Mouse (Mus musculus): Measurements from ENCODE around the gene Agfg2. TPM values are rescaled to one million over a fixed set of nuclear protein-coding genes. Genes with fewer than 3 reads are reported as not detected.
"Not testable (repeated sequence)": the region's sequence is repeated elsewhere in the genome, so short reads cannot be mapped to it uniquely, and the experiment has no call there.

The Agfg2 gene
- 21.7 and 22.2 TPM in 2 replicates for polyA plus RNA-seq (2016; fragmentation: Nextera tagmentation; extraction: Ambion mirVana)

- Histone ChIP-seq H3K27me3 (no peaks in the 10 kb centered on the region), H3K36me3 (no peaks in the 10 kb centered on the region), H3K27ac (peak within 1 kb of the TSS; percentile 75), H3K4me1 (peaks cover 20% of the 10 kb centered on the region), H3K9ac (peak within 1 kb of the TSS; percentile 73), H3K4me2 (replicated peaks) (peak within 1 kb of the TSS; percentile 98), H3K4me3 (peak within 1 kb of the TSS; percentile 76), H3K9me3 (no peaks in the 10 kb centered on the region)
- peak; percentile 97 for ATAC-seq (ENCODE audit: insufficient number of reproducible peaks, insufficient read depth, low FRiP score, low TSS enrichment)
- WGBS, result under 1% methylated on average over 62 of the region's 62 CpGs
Observed at GRCm38 (mm10) chr5:137684294-137685123, at the start of gene Agfg2. TSS of gene Agfg2 (minus strand) at chr5:137684726.

DNA sequence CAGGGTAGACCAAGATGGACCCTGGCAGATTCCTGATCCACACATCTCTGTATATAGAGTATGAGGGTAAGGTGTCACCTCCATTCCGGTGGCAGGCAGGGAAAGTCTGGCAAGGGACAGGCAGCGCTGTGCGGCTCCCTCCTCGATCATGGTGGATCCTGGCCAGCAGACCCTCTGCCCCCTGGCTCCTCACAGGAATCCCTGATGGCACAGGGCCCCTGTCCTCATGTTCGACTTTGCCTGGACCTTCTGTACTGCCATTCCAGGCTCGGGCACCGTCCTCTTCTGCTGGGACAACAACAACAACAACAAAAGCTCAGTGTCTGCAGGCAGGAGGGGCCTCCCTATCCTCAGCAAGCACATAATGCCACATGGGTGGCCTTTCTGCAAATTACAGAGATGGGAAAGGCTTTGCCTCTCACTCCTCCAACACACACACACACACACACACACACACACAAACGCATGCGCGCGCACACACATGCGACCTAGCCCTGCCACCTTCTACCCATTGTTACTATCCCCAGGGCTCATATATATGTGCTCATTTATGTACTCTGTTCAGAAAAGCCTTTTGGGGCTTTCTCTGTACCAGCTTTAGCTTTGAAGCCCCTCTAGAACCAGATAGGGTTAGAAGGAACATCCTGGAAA is 49.2 kb upstream of the Agfg2 start:
- peaks cover 67% of the 10 kb centered on the region for H3K36me3 ChIP-seq
- H3K27me3 ChIP-seq, result no peaks in the 10 kb centered on the region
- WGBS, result 78% methylated on average over 12 of the region's 12 CpGs
- H3K4me1 ChIP-seq, result peaks cover 25% of the 10 kb centered on the region
- no peak overlapping the region for H3K9ac ChIP-seq
- H3K27ac ChIP-seq, result 0 out of 2 replicates have a peak overlapping the region, but pooled peaks have one; percentile 54
- peak overlapping the region; percentile 10 for H3K4me2 ChIP-seq (replicated peaks)
- no peak; the same call in 1 of the 2 replicates for ATAC-seq (ENCODE audit: insufficient number of reproducible peaks, insufficient read depth, low FRiP score, low TSS enrichment)
- H3K9me3 ChIP-seq, result no peaks in the 10 kb centered on the region
- H3K4me3 ChIP-seq, result no peak overlapping the region

DNA sequence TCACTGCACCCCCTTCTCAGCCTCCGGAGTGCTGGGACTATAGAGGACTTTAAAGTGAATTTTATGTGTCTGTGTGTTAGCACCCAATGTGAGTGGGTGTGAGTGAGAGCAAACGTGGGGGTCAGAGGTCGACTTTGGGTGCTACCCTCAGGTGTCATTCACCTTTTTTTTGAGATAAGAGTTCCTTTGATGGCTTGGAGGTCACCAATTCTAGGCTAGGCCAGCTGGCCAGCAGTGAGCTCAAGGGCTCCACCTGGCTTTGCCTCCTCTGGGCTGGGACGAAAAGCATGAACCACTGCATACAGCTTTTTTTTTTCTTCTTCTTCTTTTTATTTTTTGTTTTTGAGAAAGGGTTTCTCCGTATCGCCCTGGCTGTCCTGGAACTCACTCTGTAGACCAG is 42.2 kb upstream of the Agfg2 start:
- H3K36me3 ChIP-seq, result peaks cover 12% of the 10 kb centered on the region
- 71% methylated on average over 6 of the region's 6 CpGs for WGBS
- H3K27ac ChIP-seq, result no peak overlapping the region
- no peak overlapping the region for H3K4me2 ChIP-seq (replicated peaks)
- H3K27me3 ChIP-seq, result no peaks in the 10 kb centered on the region
- no peaks in the 10 kb centered on the region for H3K9me3 ChIP-seq
- no peak overlapping the region for H3K4me3 ChIP-seq
- 0 out of 2 replicates have a peak, but pooled peaks cover 4% of the 10 kb centered on the region for H3K4me1 ChIP-seq
- no peak for ATAC-seq (ENCODE audit: insufficient number of reproducible peaks, insufficient read depth, low FRiP score, low TSS enrichment)
- H3K9ac ChIP-seq, result no peak overlapping the region

DNA sequence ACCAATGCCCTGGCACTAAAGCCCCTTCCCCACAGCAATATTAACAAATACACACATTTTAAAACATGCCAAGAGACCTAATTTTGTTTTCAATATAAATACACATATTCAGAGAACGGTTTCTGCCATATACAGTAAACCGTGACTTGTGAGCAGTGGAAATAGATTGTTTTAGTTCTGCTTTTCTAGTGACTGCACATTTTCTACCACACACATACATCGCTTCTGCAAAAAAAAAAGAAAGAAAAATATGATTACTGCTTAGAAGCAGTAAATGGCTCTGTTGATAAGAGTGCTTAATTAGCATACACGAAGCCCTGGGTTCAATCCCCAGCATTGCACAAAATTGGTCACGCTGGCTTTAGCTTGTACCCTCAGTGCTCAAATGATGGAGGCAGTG is 39.3 kb upstream of the Agfg2 start:
- H3K4me3 ChIP-seq, result no peak overlapping the region
- no peak overlapping the region for H3K9ac ChIP-seq
- no peak overlapping the region for H3K27ac ChIP-seq
- no peaks in the 10 kb centered on the region for H3K9me3 ChIP-seq
- ATAC-seq (ENCODE audit: insufficient number of reproducible peaks, insufficient read depth, low FRiP score, low TSS enrichment), result no peak
- H3K4me2 ChIP-seq (replicated peaks), result no peak overlapping the region
- 83% methylated on average over 5 of the region's 5 CpGs for WGBS
- H3K27me3 ChIP-seq, result no peaks in the 10 kb centered on the region
- no peaks in the 10 kb centered on the region for H3K36me3 ChIP-seq
- H3K4me1 ChIP-seq, result no peaks in the 10 kb centered on the region

- H3K36me3 ChIP-seq; H3K9me3 ChIP-seq; H3K4me1 ChIP-seq; H3K27me3 ChIP-seq; H3K27ac ChIP-seq; H3K4me3 ChIP-seq; ATAC-seq (ENCODE audit: insufficient number of reproducible peaks, insufficient read depth, low FRiP score, low TSS enrichment); H3K9ac ChIP-seq: not testable (repeated sequence)
- 16% methylated on average over 11 of the region's 16 CpGs for WGBS
- peak overlapping the region; percentile 37 for H3K4me2 ChIP-seq (replicated peaks)
Observed at GRCm38 (mm10) chr5:137720558-137721164, 36.1 kb upstream of the Agfg2 start.

DNA sequence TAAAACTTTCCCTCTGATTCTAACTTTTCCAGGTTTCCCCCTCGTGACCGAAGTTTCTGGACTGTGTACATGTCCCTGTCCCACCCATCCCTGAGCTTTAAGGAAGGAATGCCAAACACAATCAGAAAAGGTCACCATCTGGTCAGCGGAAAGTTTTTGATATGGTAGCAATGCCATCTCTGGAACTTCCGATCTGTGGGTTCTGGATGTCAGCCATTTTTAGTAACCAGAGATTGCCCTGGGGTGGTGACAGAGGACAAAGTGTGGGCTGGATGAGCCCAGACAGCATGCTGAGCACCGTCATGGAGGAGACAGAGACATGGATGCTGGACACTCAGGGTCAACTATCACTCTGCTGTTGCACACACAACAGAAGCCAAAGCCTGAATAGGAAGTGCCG is 34.6 kb upstream of the Agfg2 start:
- 83% methylated on average over 6 of the region's 6 CpGs for WGBS
- ATAC-seq (ENCODE audit: insufficient number of reproducible peaks, insufficient read depth, low FRiP score, low TSS enrichment), result no peak
- no peak overlapping the region for H3K4me2 ChIP-seq (replicated peaks)
- H3K36me3 ChIP-seq, result no peaks in the 10 kb centered on the region
- H3K4me1 ChIP-seq, result no peaks in the 10 kb centered on the region
- H3K27me3 ChIP-seq, result no peaks in the 10 kb centered on the region
- no peak overlapping the region for H3K27ac ChIP-seq
- H3K9ac ChIP-seq, result no peak overlapping the region
- no peak overlapping the region for H3K4me3 ChIP-seq
- no peaks in the 10 kb centered on the region for H3K9me3 ChIP-seq

DNA sequence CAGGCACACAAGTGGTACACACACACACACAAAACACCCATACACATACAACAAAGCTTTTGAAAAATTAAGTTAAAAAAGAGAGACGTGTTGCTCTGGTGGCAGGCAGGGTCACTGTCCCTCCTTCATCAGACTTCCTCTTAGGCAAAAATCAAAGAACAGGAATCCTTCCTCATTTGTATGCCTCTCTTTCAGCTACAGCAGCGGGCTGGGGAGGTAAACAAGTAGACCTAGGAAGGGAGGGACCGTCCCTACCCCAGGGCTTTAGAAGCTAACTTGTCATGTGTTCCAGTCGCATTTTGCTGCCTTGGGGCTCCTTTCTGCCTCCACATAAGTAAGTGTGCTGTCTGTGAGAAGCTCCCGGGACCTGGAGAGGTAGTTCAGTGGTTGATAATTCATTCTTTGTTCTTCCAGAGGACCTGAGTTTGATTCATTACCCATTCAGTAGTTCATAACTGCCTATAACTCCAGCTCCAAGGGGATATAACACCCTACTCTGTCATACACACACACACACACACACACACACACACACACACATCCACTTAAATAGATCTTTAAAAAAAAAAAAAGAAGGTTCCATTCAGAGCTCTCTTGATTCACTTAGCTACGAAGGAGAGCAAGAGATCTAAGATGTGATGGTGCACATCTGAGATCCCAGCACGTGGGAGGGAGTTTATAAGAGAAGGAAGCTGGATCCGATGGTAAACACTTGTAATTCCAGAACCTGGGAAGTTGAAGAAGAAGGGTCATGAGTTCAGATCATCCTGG is 33.7 kb upstream of the Agfg2 start:
- H3K9ac ChIP-seq, result no peak overlapping the region
- no peaks in the 10 kb centered on the region for H3K9me3 ChIP-seq
- no peak overlapping the region for H3K27ac ChIP-seq
- no peaks in the 10 kb centered on the region for H3K36me3 ChIP-seq
- H3K4me2 ChIP-seq (replicated peaks), result no peak overlapping the region
- no peaks in the 10 kb centered on the region for H3K4me1 ChIP-seq
- H3K27me3 ChIP-seq, result no peaks in the 10 kb centered on the region
- WGBS, result 63% methylated on average over 8 of the region's 8 CpGs
- H3K4me3 ChIP-seq, result no peak overlapping the region
- ATAC-seq (ENCODE audit: insufficient number of reproducible peaks, insufficient read depth, low FRiP score, low TSS enrichment), result no peak

GRCm38 (mm10) chr5:137715685-137716084 is 31.2 kb upstream of the Agfg2 start:
- Histone ChIP-seq H3K4me3 (no peak overlapping the region), H3K9ac (no peak overlapping the region), H3K9me3 (no peaks in the 10 kb centered on the region), H3K27ac (no peak overlapping the region), H3K36me3 (no peaks in the 10 kb centered on the region), H3K4me1 (no peaks in the 10 kb centered on the region), H3K27me3 (no peaks in the 10 kb centered on the region), H3K4me2 (replicated peaks) (no peak overlapping the region)
- no peak for ATAC-seq (ENCODE audit: insufficient number of reproducible peaks, insufficient read depth, low FRiP score, low TSS enrichment)
- 59% methylated on average over 8 of the region's 8 CpGs for WGBS

GRCm38 (mm10) chr5:137713454-137713853 is 28.9 kb upstream of the Agfg2 start:
- 80% methylated on average over 5 of the region's 5 CpGs for WGBS
- Histone ChIP-seq H3K27ac (no peak overlapping the region), H3K4me1 (no peaks in the 10 kb centered on the region), H3K9ac (no peak overlapping the region), H3K27me3 (no peaks in the 10 kb centered on the region), H3K4me3 (no peak overlapping the region), H3K4me2 (replicated peaks) (no peak overlapping the region), H3K9me3 (no peaks in the 10 kb centered on the region), H3K36me3 (no peaks in the 10 kb centered on the region)
- no peak for ATAC-seq (ENCODE audit: insufficient number of reproducible peaks, insufficient read depth, low FRiP score, low TSS enrichment)

GRCm38 (mm10) chr5:137706913-137707633 is 22.5 kb upstream of the Agfg2 start:
- Histone ChIP-seq H3K36me3 (no peaks in the 10 kb centered on the region), H3K27me3 (no peaks in the 10 kb centered on the region), H3K9ac (no peak overlapping the region), H3K9me3 (0 out of 2 replicates have a peak, but pooled peaks cover 2% of the 10 kb centered on the region), H3K4me3 (no peak overlapping the region), H3K4me1 (no peaks in the 10 kb centered on the region), H3K4me2 (replicated peaks) (no peak overlapping the region; the same call in 1 of the 2 replicates), H3K27ac (no peak overlapping the region)
- ATAC-seq (ENCODE audit: insufficient number of reproducible peaks, insufficient read depth, low FRiP score, low TSS enrichment), result 0 out of 2 replicates have a peak, but pooled peaks have one; percentile 22
- WGBS, result 71% methylated on average over 12 of the region's 12 CpGs

GRCm38 (mm10) chr5:137705242-137705641 is 20.7 kb upstream of the Agfg2 start:
- no peaks in the 10 kb centered on the region for H3K36me3 ChIP-seq
- no peak overlapping the region for H3K9ac ChIP-seq
- H3K4me3 ChIP-seq, result no peak overlapping the region
- H3K4me1 ChIP-seq, result no peaks in the 10 kb centered on the region
- no peak for ATAC-seq (ENCODE audit: insufficient number of reproducible peaks, insufficient read depth, low FRiP score, low TSS enrichment)
- no peak overlapping the region for H3K27ac ChIP-seq
- H3K27me3 ChIP-seq, result no peaks in the 10 kb centered on the region
- 57% methylated on average over 6 of the region's 6 CpGs for WGBS
- no peak overlapping the region for H3K4me2 ChIP-seq (replicated peaks)
- 0 out of 2 replicates have a peak, but pooled peaks cover 2% of the 10 kb centered on the region for H3K9me3 ChIP-seq

Data from embryonic facial prominence, embryonic 12.5 days (tissue).